Mouse (Mus musculus): ENCODE measurements around the gene Rps26.
"Not testable (repeated sequence)": the region's sequence is repeated elsewhere in the genome, so short reads cannot be mapped to it uniquely, and the experiment has no call there.

Rps26 gene

GRCm38 (mm10) chr10:128640891-128641290, 14.3 kb upstream of the Rps26 start:
- no peak for DNase-seq

GRCm38 (mm10) chr10:128639999-128640398, 13.5 kb upstream of the Rps26 start:
- DNase-seq, result no peak

- no peak for DNase-seq
These were observed 10.5 kb upstream of the Rps26 start for GRCm38 (mm10) chr10:128637011-128637410.

- no peak for DNase-seq
These were observed 10.0 kb upstream of the Rps26 start for GRCm38 (mm10) chr10:128636561-128636960.

GRCm38 (mm10) chr10:128635697-128636096, 9.2 kb upstream of the Rps26 start:
- no peak for DNase-seq

GRCm38 (mm10) chr10:128631571-128631970, 5.0 kb upstream of the Rps26 start:
- no peak for DNase-seq

GRCm38 (mm10) chr10:128630306-128630705, 3.8 kb upstream of the Rps26 start:
- DNase-seq, result not testable (repeated sequence)

GRCm38 (mm10) chr10:128629746-128630145, 3.2 kb upstream of the Rps26 start:
- DNase-seq, result no peak

- DNase-seq, result no peak
These were observed 1.1 kb upstream of the Rps26 start for GRCm38 (mm10) chr10:128627398-128628317.

GRCm38 (mm10) chr10:128625287-128625894, 1.2 kb downstream of the Rps26 start:
- DNase-seq, result no peak

- not testable (repeated sequence) for DNase-seq
These were observed 3.4 kb downstream of the Rps26 start for GRCm38 (mm10) chr10:128623106-128623613.

- DNase-seq, result no peak
These were observed 3.8 kb downstream of the Rps26 start for GRCm38 (mm10) chr10:128622702-128623101.

GRCm38 (mm10) chr10:128621986-128622520, 4.5 kb downstream of the Rps26 start:
- no peak for DNase-seq

GRCm38 (mm10) chr10:128620241-128620640, 6.3 kb downstream of the Rps26 start:
- DNase-seq, result no peak

- DNase-seq, result not testable (repeated sequence)
These were observed 7.4 kb downstream of the Rps26 start for GRCm38 (mm10) chr10:128619148-128619547.

GRCm38 (mm10) chr10:128618570-128618969, 8.0 kb downstream of the Rps26 start:
- DNase-seq, result no peak

- DNase-seq, result not testable (repeated sequence)
These were observed 10.6 kb downstream of the Rps26 start for GRCm38 (mm10) chr10:128615798-128616448.

- DNase-seq, result no peak
These were observed 11.6 kb downstream of the Rps26 start for GRCm38 (mm10) chr10:128614934-128615333.

- not testable (repeated sequence) for DNase-seq
These were observed 12.7 kb downstream of the Rps26 start for GRCm38 (mm10) chr10:128613820-128614219.

- no peak for DNase-seq
These were observed 13.4 kb downstream of the Rps26 start for GRCm38 (mm10) chr10:128613154-128613440.

- DNase-seq, result peak; percentile 65
These were observed 14.0 kb downstream of the Rps26 start for GRCm38 (mm10) chr10:128612433-128613153.

GRCm38 (mm10) chr10:128606483-128606882, 20.1 kb downstream of the Rps26 start:
- DNase-seq, result no peak
